Mouse (Mus musculus) heart, adult 2 months (tissue): ENCODE results near the gene Ywhae. TPM values are rescaled to one million over a fixed set of nuclear protein-coding genes. Genes with fewer than 3 reads are reported as not detected.
A peak's percentile ranks its signal among the peaks of the same experiment; 100 is the strongest.

Experiments
- DNase-seq, 2 experiments: peaks; one replicate each; pipeline ENCODE4 v3.0.0; 2021
- H3K27ac ChIP-seq: fragments of 200-600 bp; 2 replicates; pipeline ENCODE4 v1.8.1; 2022
- H3K27me3 ChIP-seq: fragments of 200-500 bp; 2 replicates; pipeline ENCODE4 v1.6.1; 2012; ENCODE audit warnings: mild to moderate bottlenecking, low read length, inconsistent platforms, mixed read lengths; ENCODE audit not compliant: control insufficient read depth, insufficient read depth
- H3K36me3 ChIP-seq: fragments of 200-500 bp; 2 replicates; pipeline ENCODE4 v1.6.1; 2012; ENCODE audit warnings: low read length, inconsistent platforms; ENCODE audit not compliant: control insufficient read depth, insufficient read depth
- H3K4me1 ChIP-seq: fragments of 200-500 bp; 2 replicates; pipeline ENCODE4 v1.6.1; 2011; ENCODE audit warnings: low read length; ENCODE audit not compliant: control insufficient read depth, insufficient read depth
- H3K4me3 ChIP-seq: fragments of 200-600 bp; 2 replicates; pipeline ENCODE4 v1.8.1; 2022
- H3K79me2 ChIP-seq: fragments of 200-500 bp; replicated peaks from 2 replicates; pipeline ENCODE4 v1.6.1; 2012; ENCODE audit warnings: mild to moderate bottlenecking, inconsistent platforms, low read length, moderate library complexity, mixed read lengths; ENCODE audit not compliant: control insufficient read depth, insufficient read depth
- H3K9ac ChIP-seq: fragments of 200-500 bp; 2 replicates; pipeline ENCODE4 v1.6.1; 2012; ENCODE audit warnings: low read depth, mild to moderate bottlenecking, control low read depth, inconsistent platforms, low read length, mixed read lengths
- CTCF ChIP-seq: fragments of 200-600 bp; IDR thresholded peaks from 2 replicates; pipeline ENCODE4 v1.8.1; 2022; ENCODE audit warnings: antibody characterized with exemption, mild to moderate bottlenecking, moderate library complexity
- EP300 ChIP-seq: fragments of 200-500 bp; IDR thresholded peaks from 2 replicates; pipeline ENCODE4 v1.6.1; 2011; ENCODE audit warnings: low read depth, low read length, control low read depth; ENCODE audit not compliant: insufficient read depth
- POLR2A ChIP-seq: fragments of 200-500 bp; IDR thresholded peaks from 2 replicates; pipeline ENCODE4 v1.6.1; 2011; ENCODE audit warnings: mild to moderate bottlenecking, low read depth, low read length, control low read depth; ENCODE audit not compliant: insufficient read depth
- WGBS: fragments of 180-500 bp; shearing (Covaris S2); methylation state at CpG from one replicate; pipeline ENCODE4 v1.1.7; 2018; 5-methylcytosine and 5-hydroxymethylcytosine counted together
- intact Hi-C: fragments of 180-260 bp; cut with DNase I; formaldehyde crosslinking; loops from one replicate; pipeline ENCODE4 v1.15.1; 2025
- long read RNA-seq: library from polyadenylated mRNA; stranded (forward); transcript quantifications from one replicate; pipeline ENCODE4 v2.0.0, GENCODE M21; 2021
- polyA plus RNA-seq: library from polyadenylated mRNA; depleted of rRNA; stranded (reverse); fragments of >200 nt; gene quantifications from 2 replicates; pipeline ENCODE4 v1.2.3, GENCODE M21; 2012; rRNA removed
- total RNA-seq, 2 experiments: library from RNA; stranded (reverse); gene quantifications; 2 replicates each; pipeline ENCODE4 v1.2.3; 2021

Gene Ywhae
- 100 to 1,000 TPM; 503 to 554 TPM for total RNA-seq
- polyA plus RNA-seq: 206 and 352 TPM in 2 replicates
- long read RNA-seq, transcript Ywhae-201 (6 exons, 2,100 nt): major isoform, 294 of 349 reads
- long read RNA-seq, partial matches to known transcripts: 5 of 349 reads
- long read RNA-seq, other reads (novel, unspliced or antisense): 50 of 349 reads

GRCm38 (mm10) chr11:75732434-75733226 is at the start of gene Ywhae:
Gene Ywhae (plus strand): TSS chr11:75732869.
- Histone ChIP-seq H3K4me1 (peaks cover 11% of the 10 kb centered on the region), H3K79me2 (peaks cover 13% of the 10 kb centered on the region), H3K9ac (peak within 1 kb of the TSS; percentile 95), H3K27me3 (no peaks in the 10 kb centered on the region), H3K4me3 (peak within 1 kb of the TSS; percentile 85), H3K36me3 (peaks cover 30% of the 10 kb centered on the region), H3K27ac (peak within 1 kb of the TSS; percentile 97)
- intact Hi-C loops: loop anchor here (2.0 kb wide), 1 partner anchor 78 kb away; no protein-coding TSS in a partner anchor
- TF ChIP-seq CTCF (0 out of 2 replicates have a peak, but pooled peaks have one; percentile 20), POLR2A (peak; percentile 97), EP300 (peak; percentile 69; the same call in 1 of the 2 replicates)
- DNase-seq: peak in 1 of 2 experiments; percentile 94
- 1% methylated on average over 76 of the region's 76 CpGs for WGBS

DNA sequence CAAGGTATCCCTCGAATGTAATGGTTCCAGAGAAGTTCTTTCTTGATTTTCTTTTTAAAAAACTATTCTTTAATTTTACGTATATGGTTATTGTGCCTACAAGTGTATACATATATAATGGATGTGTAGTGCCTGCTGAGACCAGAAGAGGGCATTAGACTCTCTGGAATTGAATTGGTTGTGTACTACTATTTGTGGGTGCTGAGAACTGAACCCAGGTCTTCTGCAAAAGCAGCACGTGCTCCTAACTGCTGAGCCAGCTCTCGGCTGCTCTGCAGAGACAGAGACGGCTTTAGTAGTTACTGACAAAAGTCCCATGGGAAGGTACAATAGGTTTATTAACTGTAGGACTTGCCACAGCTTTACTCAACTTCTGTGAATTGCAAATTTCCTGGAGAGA is 48.2 kb upstream of the Ywhae start:
- no peak overlapping the region for H3K9ac ChIP-seq
- peaks cover 9% of the 10 kb centered on the region for H3K79me2 ChIP-seq
- H3K36me3 ChIP-seq: peaks cover 45% of the 10 kb centered on the region
- intact Hi-C loops: no loop called here
- no peak for DNase-seq
- no peaks in the 10 kb centered on the region for H3K27me3 ChIP-seq
- whole genome bisulfite sequencing: 76% methylated on average over 5 of the region's 5 CpGs
- TF ChIP-seq EP300 (no peak), POLR2A (no peak), CTCF (peak; percentile 39; the same call in 1 of the 2 replicates)
- H3K4me1 ChIP-seq: peaks cover 11% of the 10 kb centered on the region
- no peak overlapping the region for H3K4me3 ChIP-seq
- no peak overlapping the region for H3K27ac ChIP-seq

DNA sequence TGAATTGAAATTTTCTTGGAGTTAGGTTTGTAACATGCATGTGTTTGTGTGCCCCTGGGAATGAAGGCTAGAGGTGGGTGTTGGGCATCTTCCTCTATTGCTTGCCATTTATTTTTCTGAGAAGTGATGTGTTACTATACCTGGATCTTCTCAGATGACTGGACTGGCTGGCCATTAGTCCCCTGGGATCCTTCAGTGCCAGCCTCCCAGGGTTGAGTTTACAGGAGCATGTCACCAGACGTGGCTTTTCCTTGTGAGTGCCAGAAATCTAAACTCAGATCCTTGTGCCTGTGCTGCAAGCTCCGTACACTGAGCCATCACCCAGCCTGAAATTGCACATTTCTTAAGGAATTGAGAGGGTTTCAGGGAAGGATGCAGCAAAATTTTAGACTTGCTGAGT is 47.7 kb upstream of the Ywhae start:
- H3K4me3 ChIP-seq: no peak overlapping the region
- H3K27ac ChIP-seq: no peak overlapping the region
- no peak overlapping the region for H3K9ac ChIP-seq
- no peak for TF ChIP-seq POLR2A
- no peak for TF ChIP-seq CTCF
- no peak for TF ChIP-seq EP300
- DNase-seq: no peak
- intact Hi-C loops: no loop called here
- H3K4me1 ChIP-seq: peaks cover 13% of the 10 kb centered on the region
- no peaks in the 10 kb centered on the region for H3K27me3 ChIP-seq
- H3K36me3 ChIP-seq: peaks cover 45% of the 10 kb centered on the region
- 28% methylated on average over 2 of the region's 2 CpGs for WGBS
- peaks cover 11% of the 10 kb centered on the region for H3K79me2 ChIP-seq

GRCm38 (mm10) chr11:75687343-75687993 is 45.2 kb upstream of the Ywhae start:
- Histone ChIP-seq H3K4me1 (peaks cover 8% of the 10 kb centered on the region), H3K79me2 (peaks cover 14% of the 10 kb centered on the region), H3K9ac (no peak overlapping the region), H3K27ac (no peak overlapping the region), H3K4me3 (no peak overlapping the region), H3K36me3 (peaks cover 32% of the 10 kb centered on the region), H3K27me3 (no peaks in the 10 kb centered on the region)
- intact Hi-C loops: no loop called here
- no peak for TF ChIP-seq EP300
- no peak for TF ChIP-seq CTCF
- no peak for TF ChIP-seq POLR2A
- WGBS: 50% methylated on average over 2 of the region's 2 CpGs
- DNase-seq: no peak

DNA sequence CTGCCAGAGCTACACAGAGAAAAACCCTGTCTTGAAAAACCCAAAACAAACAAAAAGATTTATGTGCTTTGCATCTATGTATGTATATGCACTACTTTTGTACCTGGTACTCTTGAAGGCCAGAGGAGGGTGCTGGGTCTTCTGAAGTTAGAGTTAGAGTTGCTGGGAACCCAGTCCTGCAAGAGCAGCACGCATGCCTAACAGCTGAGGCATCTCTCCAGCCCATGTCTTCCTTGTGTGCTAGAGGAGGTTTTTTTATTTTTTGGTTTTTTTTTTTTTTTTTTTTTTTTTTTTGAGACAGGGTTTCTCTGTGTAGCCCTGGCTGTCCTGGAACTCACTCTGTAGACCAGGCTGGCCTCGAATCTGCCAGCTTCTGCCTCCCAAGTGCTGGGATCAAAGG is 44.5 kb upstream of the Ywhae start:
- Histone ChIP-seq H3K79me2 (peaks cover 15% of the 10 kb centered on the region), H3K27me3 (no peaks in the 10 kb centered on the region), H3K4me3 (no peak overlapping the region), H3K36me3 (peaks cover 30% of the 10 kb centered on the region), H3K4me1 (peaks cover 8% of the 10 kb centered on the region), H3K27ac (no peak overlapping the region), H3K9ac (no peak overlapping the region)
- no peak for DNase-seq
- TF ChIP-seq CTCF: no peak
- no peak for TF ChIP-seq EP300
- no peak for TF ChIP-seq POLR2A
- WGBS: 75% methylated on average over 2 of the region's 2 CpGs
- intact Hi-C loops: no loop called here
